Mouse (Mus musculus): Measurements from ENCODE around the gene Atf2. TPM values are rescaled to one million over a fixed set of nuclear protein-coding genes. Genes with fewer than 3 reads are reported as not detected.

Gene Atf2
- polyA plus RNA-seq, 1 experiment from 2014 or later = 114 TPM

DNA sequence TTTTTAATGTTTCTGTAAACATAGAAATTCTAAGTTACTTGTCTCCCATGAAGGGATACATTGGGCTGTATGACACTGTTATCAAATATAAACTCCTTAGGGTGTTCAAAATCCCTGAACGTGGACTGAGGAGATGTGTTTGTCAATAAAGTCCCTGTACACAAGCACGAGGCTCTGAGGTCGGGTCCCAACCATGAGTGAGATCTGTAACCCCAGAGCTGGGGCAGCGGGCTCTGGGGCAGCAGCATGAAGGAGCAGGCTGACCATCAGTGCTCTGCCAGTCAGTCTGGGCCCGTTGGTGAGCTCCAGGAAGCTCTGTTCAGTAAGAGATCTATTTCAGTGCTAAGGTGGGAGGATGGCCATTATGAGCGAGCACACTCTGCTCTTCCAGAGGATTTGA lies 104.0 kb downstream of the Atf2 start:
- Histone ChIP-seq H3K4me2 (no peak overlapping the region), H3K4me3 (no peak overlapping the region), H3K9ac (no peak overlapping the region), H3K27ac (no peak overlapping the region), H3K36me3 (no peaks in the 10 kb centered on the region), H3K27me3 (0 out of 2 replicates have a peak, but pooled peaks cover 5% of the 10 kb centered on the region), H3K4me1 (replicated peaks) (no peaks in the 10 kb centered on the region), H3K9me3 (peaks cover 3% of the 10 kb centered on the region; the same call in 1 of the 2 replicates)
- 83% methylated on average over 6 of the region's 6 CpGs for WGBS
- ATAC-seq (ENCODE audit: low FRiP score) = no peak

- H3K4me3 ChIP-seq = no peak overlapping the region
- H3K27ac ChIP-seq = no peak overlapping the region
- no peaks in the 10 kb centered on the region for H3K27me3 ChIP-seq
- H3K9me3 ChIP-seq = peaks cover 3% of the 10 kb centered on the region; the same call in 1 of the 2 replicates
- H3K4me1 ChIP-seq (replicated peaks) = peaks cover 20% of the 10 kb centered on the region
- 42% methylated on average over 9 of the region's 9 CpGs for WGBS
- no peak overlapping the region for H3K4me2 ChIP-seq
- no peak for ATAC-seq (ENCODE audit: low FRiP score)
- H3K9ac ChIP-seq = no peak overlapping the region
- no peaks in the 10 kb centered on the region for H3K36me3 ChIP-seq
These were observed 110.0 kb downstream of the Atf2 start for GRCm38 (mm10) chr2:73782371-73782905.

DNA sequence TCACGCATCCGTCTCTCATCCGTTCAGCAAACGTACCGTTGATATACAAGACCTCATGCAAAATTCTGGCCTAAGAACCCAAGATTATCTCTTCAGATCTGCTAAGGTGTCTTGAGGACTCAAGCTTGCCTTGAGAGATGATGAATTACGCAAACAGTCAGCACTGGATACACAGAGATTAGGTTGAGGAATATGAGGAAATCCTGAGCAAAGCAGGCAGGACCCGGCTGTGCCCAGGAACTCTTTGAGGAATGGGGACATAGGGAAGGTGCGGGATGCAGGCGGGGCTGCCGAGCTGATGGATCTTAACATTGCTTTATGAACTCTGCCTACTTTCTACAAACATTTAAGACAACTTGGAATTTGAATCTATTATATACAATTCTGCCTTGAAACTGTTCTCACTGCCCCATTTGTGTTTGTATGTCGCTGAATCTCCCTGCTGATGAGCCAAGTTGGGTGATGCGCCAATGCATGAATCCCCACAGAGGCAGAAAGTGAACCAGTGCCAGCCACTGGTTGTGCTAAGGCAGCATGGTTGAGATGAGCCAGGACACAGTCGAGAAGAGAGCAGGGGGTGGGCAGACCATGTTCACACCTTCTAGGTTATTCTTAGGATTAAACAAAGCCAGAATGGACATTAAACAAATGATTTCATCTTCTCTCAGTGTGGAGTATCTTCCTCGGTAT lies 112.0 kb downstream of the Atf2 start:
- Histone ChIP-seq H3K4me1 (replicated peaks) (peaks cover 27% of the 10 kb centered on the region), H3K9ac (no peak overlapping the region), H3K4me2 (no peak overlapping the region), H3K9me3 (peaks cover 3% of the 10 kb centered on the region; the same call in 1 of the 2 replicates), H3K27ac (peak overlapping the region; percentile 45), H3K27me3 (no peaks in the 10 kb centered on the region), H3K4me3 (no peak overlapping the region), H3K36me3 (no peaks in the 10 kb centered on the region)
- 75% methylated on average over 14 of the region's 14 CpGs for WGBS
- no peak for ATAC-seq (ENCODE audit: low FRiP score)

DNA sequence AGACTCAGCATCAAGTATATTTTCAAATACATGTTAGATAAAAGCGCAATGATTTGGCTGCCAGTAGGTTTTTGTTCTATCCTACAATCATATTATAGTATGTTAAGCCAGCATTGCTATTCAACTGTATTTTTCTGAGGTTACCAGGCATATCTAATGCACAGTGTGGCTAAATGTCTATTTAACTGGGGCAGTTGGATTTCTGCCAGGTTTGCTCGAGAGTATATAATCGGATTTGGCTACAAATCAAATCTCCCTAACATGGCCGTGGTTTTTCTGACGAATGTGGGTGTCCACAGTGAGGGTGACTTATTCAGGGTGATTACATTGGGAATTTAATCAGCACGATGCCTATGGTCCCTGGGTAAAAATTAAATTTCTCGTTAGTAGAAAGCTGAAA lies 112.6 kb downstream of the Atf2 start:
- no peak overlapping the region for H3K4me2 ChIP-seq
- H3K4me1 ChIP-seq (replicated peaks) = peaks cover 27% of the 10 kb centered on the region
- H3K27ac ChIP-seq = no peak overlapping the region
- peaks cover 3% of the 10 kb centered on the region; the same call in 1 of the 2 replicates for H3K9me3 ChIP-seq
- no peaks in the 10 kb centered on the region for H3K27me3 ChIP-seq
- H3K4me3 ChIP-seq = no peak overlapping the region
- no peak overlapping the region for H3K9ac ChIP-seq
- 43% methylated on average over 7 of the region's 7 CpGs for WGBS
- no peak for ATAC-seq (ENCODE audit: low FRiP score)
- no peaks in the 10 kb centered on the region for H3K36me3 ChIP-seq

GRCm38 (mm10) chr2:73779016-73779595 lies 113.3 kb downstream of the Atf2 start:
- no peaks in the 10 kb centered on the region for H3K36me3 ChIP-seq
- H3K4me3 ChIP-seq = no peak overlapping the region
- WGBS = 62% methylated on average over 4 of the region's 4 CpGs
- H3K9me3 ChIP-seq = no peaks in the 10 kb centered on the region
- H3K9ac ChIP-seq = no peak overlapping the region
- no peak overlapping the region for H3K27ac ChIP-seq
- no peak overlapping the region for H3K4me2 ChIP-seq
- H3K27me3 ChIP-seq = no peaks in the 10 kb centered on the region
- ATAC-seq (ENCODE audit: low FRiP score) = no peak
- H3K4me1 ChIP-seq (replicated peaks) = peaks cover 27% of the 10 kb centered on the region

DNA sequence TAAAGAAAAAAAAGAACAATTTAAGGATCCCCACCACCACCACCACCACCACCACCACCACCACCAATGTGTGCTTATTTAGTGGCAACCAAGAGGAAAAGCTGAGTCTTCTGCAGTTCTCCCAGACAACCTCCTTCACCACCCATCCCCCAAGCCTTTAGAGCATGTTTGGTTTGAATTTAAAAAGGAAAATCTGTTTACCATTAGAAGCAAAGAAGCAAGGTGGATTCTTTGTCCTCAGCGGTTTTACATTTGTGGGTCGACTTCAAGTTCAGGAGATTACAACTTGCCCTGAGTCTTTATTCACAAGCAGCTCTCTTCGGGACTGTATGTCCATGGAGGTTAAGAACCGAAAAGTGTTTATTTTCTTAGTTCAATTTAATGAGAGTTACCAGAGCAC lies 115.5 kb downstream of the Atf2 start:
- H3K4me1 ChIP-seq (replicated peaks) = peaks cover 42% of the 10 kb centered on the region
- H3K9me3 ChIP-seq = no peaks in the 10 kb centered on the region
- 36% methylated on average over 4 of the region's 4 CpGs for WGBS
- H3K4me3 ChIP-seq = 0 out of 2 replicates have a peak overlapping the region, but pooled peaks have one; percentile 5
- H3K27me3 ChIP-seq = no peaks in the 10 kb centered on the region
- no peak overlapping the region for H3K9ac ChIP-seq
- peak overlapping the region; percentile 52; the same call in 1 of the 2 replicates for H3K4me2 ChIP-seq
- ATAC-seq (ENCODE audit: low FRiP score) = no peak
- peak overlapping the region; percentile 60; the same call in 1 of the 2 replicates for H3K27ac ChIP-seq
- H3K36me3 ChIP-seq = no peaks in the 10 kb centered on the region

- H3K36me3 ChIP-seq = no peaks in the 10 kb centered on the region
- H3K4me1 ChIP-seq (replicated peaks) = peaks cover 51% of the 10 kb centered on the region
- H3K9ac ChIP-seq = peak overlapping the region; percentile 90
- H3K27ac ChIP-seq = peak overlapping the region; percentile 98
- H3K4me3 ChIP-seq = peak overlapping the region; percentile 85
- WGBS = under 1% methylated on average over 22 of the region's 22 CpGs
- H3K9me3 ChIP-seq = no peaks in the 10 kb centered on the region
- peak overlapping the region; percentile 52 for H3K4me2 ChIP-seq
- no peaks in the 10 kb centered on the region for H3K27me3 ChIP-seq
- peak; percentile 37 for ATAC-seq (ENCODE audit: low FRiP score)
These were observed 116.6 kb downstream of the Atf2 start for GRCm38 (mm10) chr2:73775683-73776310.

DNA sequence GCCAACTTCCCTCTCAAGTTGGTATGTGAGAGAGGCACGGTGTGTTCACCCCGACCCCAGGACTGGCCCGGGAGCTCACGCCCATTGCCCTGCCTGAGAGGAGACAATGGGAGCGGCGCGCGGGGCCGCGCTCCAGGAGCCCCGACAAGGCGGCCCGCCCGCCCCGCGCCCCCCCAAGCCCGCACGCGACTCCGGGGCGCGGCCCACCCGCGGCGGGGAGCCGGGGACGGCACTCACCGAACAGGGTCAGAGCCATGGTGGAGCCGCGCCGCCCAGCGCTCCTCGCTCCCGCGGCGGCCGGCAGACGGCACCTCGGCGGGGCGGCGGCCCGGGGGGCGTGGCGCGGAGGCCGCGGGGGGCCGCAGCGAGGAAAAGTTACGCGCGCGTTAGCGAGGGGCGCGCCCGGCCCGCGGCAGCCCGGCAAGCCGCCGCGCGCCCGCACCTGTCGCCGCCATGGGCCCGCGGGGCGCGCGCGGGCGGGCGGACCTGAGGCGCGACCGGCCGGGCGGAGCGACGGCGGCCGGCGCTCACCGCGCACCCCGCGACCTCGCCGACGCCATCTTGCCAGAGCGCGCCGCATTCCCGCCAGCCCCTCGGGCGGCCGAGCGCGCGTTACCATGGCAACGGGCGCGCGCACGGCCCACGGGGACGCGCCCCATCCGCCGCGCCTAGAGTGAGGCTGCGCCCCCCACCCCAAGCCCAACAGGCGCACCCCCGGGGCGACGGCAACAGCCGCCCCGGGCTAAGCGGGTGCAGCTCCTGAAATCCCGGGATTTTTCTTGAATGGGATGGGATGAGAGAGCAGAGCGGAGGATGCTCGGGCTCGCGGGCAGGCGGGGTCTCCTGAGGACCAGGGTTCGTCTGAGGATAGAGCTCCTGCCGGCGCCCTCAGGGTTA lies 117.4 kb downstream of the Atf2 start, which contains the start of gene Chn1:
Chn1 (minus strand) TSS at position 561 of the 897 bp plus-strand sequence.
- H3K9me3 ChIP-seq = no peaks in the 10 kb centered on the region
- peak; percentile 95 for ATAC-seq (ENCODE audit: low FRiP score)
- H3K27ac ChIP-seq = peak within 1 kb of the TSS; percentile 98
- peak within 1 kb of the TSS; percentile 65 for H3K4me2 ChIP-seq
- no peaks in the 10 kb centered on the region for H3K36me3 ChIP-seq
- H3K4me3 ChIP-seq = peak within 1 kb of the TSS; percentile 85
- WGBS = under 1% methylated on average over 52 of the region's 131 CpGs
- peak within 1 kb of the TSS; percentile 90 for H3K9ac ChIP-seq
- no peaks in the 10 kb centered on the region for H3K27me3 ChIP-seq
- H3K4me1 ChIP-seq (replicated peaks) = peaks cover 49% of the 10 kb centered on the region

GRCm38 (mm10) chr2:73772945-73773344 lies 119.5 kb downstream of the Atf2 start:
- 23% methylated on average over 1 of the region's 1 CpGs for WGBS
- Histone ChIP-seq H3K4me2 (peak overlapping the region; percentile 65), H3K4me1 (replicated peaks) (peaks cover 44% of the 10 kb centered on the region), H3K9ac (peak overlapping the region; percentile 60), H3K4me3 (peak overlapping the region; percentile 85), H3K9me3 (no peaks in the 10 kb centered on the region), H3K27me3 (no peaks in the 10 kb centered on the region), H3K36me3 (no peaks in the 10 kb centered on the region), H3K27ac (no peak overlapping the region)
- no peak for ATAC-seq (ENCODE audit: low FRiP score)

DNA sequence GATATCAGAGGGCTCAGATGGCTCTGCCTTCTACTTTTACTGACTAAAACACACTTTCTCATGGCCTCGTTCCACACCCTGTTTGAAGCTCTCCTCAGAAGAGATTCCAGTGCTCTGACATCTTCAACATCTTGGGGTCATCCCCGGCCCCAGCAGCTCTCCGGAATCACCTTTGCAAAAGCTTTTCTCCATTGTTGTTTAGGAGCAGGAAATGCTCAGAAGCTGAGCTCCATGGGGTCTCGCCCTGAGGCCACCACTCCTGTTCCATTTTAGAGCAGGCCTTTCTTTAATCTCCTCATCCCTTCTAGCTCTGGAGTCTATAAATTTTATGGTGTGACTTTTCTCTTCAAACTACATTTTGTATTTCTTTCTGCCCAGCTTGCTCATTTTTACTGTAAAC lies 123.8 kb downstream of the Atf2 start:
- no peaks in the 10 kb centered on the region for H3K9me3 ChIP-seq

More for the DNA sequence above, 123.8 kb downstream of the Atf2 start:
- Histone ChIP-seq H3K27me3 (no peaks in the 10 kb centered on the region), H3K4me2 (no peak overlapping the region), H3K36me3 (no peaks in the 10 kb centered on the region), H3K4me1 (replicated peaks) (peaks cover 43% of the 10 kb centered on the region), H3K27ac (no peak overlapping the region), H3K4me3 (no peak overlapping the region), H3K9ac (no peak overlapping the region)
- WGBS = 72% methylated on average over 4 of the region's 4 CpGs
- no peak for ATAC-seq (ENCODE audit: low FRiP score)

All from hindbrain, embryonic 13.5 days (tissue).